18 mouse cellular contexts compared by ENCODE assay signal in the genomic region with DNA sequence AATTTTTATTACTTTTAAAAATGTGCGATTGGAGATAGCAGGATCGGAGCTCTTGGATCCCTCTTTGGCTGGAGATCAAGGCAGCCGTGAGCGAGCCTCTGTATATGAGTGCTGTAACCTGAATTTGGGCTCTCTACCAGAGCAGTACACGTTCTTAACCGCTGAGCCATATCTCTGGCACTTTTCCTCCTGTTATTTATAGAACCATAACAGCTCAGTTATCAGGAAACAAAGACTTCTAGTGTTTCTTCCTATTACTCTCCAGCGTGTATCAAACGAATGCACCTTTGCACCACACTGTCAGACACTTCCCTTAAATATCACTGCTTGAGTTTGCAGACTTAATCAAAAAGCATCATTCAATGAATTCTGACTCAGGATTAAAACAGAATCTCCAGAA. TPM values are rescaled to one million over a fixed set of nuclear protein-coding genes. Genes with fewer than 3 reads are reported as not detected.
DNase-seq lines count a peak whose midpoint lies in the region; ATAC-seq lines count a peak whose summit lies in the region.
"Had no signal": no experiment of that assay in that cellular context is flagged by ENCODE, and none has a peak within 500 bp of the region (broad histone marks: within the 10 kb centered on the region; RNA-seq: fewer than 3 reads in every experiment).

No protein-coding gene starts in this region.

- H3K36me3 ChIP-seq in heart, embryonic 12.5 days: no peaks in the 10 kb centered on the region
- no peaks in the 10 kb centered on the region for H3K36me3 ChIP-seq in forebrain, embryonic 10.5 days (replicated peaks)
- H3K36me3 ChIP-seq: embryonic facial prominence, embryonic 13.5 days; midbrain, embryonic 12.5 days had no signal

- H3K27me3 ChIP-seq in heart, embryonic 12.5 days (replicated peaks): no peaks in the 10 kb centered on the region
- no peaks in the 10 kb centered on the region for H3K27me3 ChIP-seq in forebrain, embryonic 10.5 days (ENCODE audit: poor library complexity, severe bottlenecking)
- H3K27me3 ChIP-seq: embryonic facial prominence, embryonic 13.5 days; midbrain, embryonic 12.5 days had no signal

- no peak overlapping the region for H3K9ac ChIP-seq in heart, embryonic 12.5 days
- H3K9ac ChIP-seq: embryonic facial prominence, embryonic 13.5 days; midbrain, embryonic 12.5 days had no signal

- H3K4me2 ChIP-seq in heart, embryonic 12.5 days: peak overlapping the region; percentile 53
- H3K4me2 ChIP-seq: embryonic facial prominence, embryonic 13.5 days; midbrain, embryonic 12.5 days had no signal

- no peak overlapping the region for H3K4me3 ChIP-seq in heart, embryonic 12.5 days
- H3K4me3 ChIP-seq in forebrain, embryonic 10.5 days: no peak overlapping the region
- H3K4me3 ChIP-seq: embryonic facial prominence, embryonic 13.5 days; hindbrain, embryonic 10.5 days; midbrain, embryonic 12.5 days had no signal

- no peaks in the 10 kb centered on the region for H3K9me3 ChIP-seq in heart, embryonic 12.5 days (replicated peaks)
- H3K9me3 ChIP-seq in forebrain, embryonic 10.5 days: no peaks in the 10 kb centered on the region
- H3K9me3 ChIP-seq: embryonic facial prominence, embryonic 13.5 days; G1E; hindbrain, embryonic 10.5 days; midbrain, embryonic 12.5 days had no signal

- H3K4me1 ChIP-seq in heart, embryonic 12.5 days (replicated peaks): peaks cover 63% of the 10 kb centered on the region
- peaks cover 18% of the 10 kb centered on the region for H3K4me1 ChIP-seq in forebrain, embryonic 10.5 days

- 17% methylated on average over 8 of the region's 8 CpGs for WGBS in heart, embryonic 12.5 days
- 91% methylated on average over 8 of the region's 8 CpGs for WGBS in forebrain, embryonic 10.5 days

- ATAC-seq in heart, embryonic 12.5 days (ENCODE audit: insufficient number of reproducible peaks, low FRiP score): no peak
- ATAC-seq in common myeloid progenitor, adult 5-6 weeks (replicated peaks; ENCODE audit: low read depth, poor library complexity, severe bottlenecking): peak; percentile 79
- peak; percentile 88 for ATAC-seq in megakaryocyte progenitor cell, adult 5-6 weeks (replicated peaks; ENCODE audit: poor library complexity)
- ATAC-seq: CD4-positive, CD25-positive, alpha-beta regulatory T cell, adult 4 months had no signal

- DNase-seq in heart, postnatal 4 days: no peak
- peak; percentile 90 for DNase-seq in MEL-GATA-1-ER (ENCODE audit: extremely low read depth, low read depth)
- DNase-seq in forebrain, embryonic 10.5 days (ENCODE audit: extremely low spot score, low spot score): no peak
- no peak for DNase-seq in layer of hippocampus, postnatal 36 days
- DNase-seq: adrenal gland, adult 2 months; cerebellum, adult 11-12 months; kidney, adult 2 months; kidney, postnatal 14 days; retina, postnatal 1 day had no signal

- peak overlapping the region; percentile 78 for H3K27ac ChIP-seq in heart, embryonic 12.5 days (ENCODE audit: poor library complexity, severe bottlenecking)
- no peak overlapping the region for H3K27ac ChIP-seq in forebrain, embryonic 10.5 days
- H3K27ac ChIP-seq: embryonic facial prominence, embryonic 13.5 days; hindbrain, embryonic 10.5 days; midbrain, embryonic 12.5 days had no signal

RNA-seq across cellular contexts. Expression of a gene that starts 57.2 kb away (rescaled TPM):
- polyA plus RNA-seq in heart, embryonic 12.5 days (2016; fragmentation: Nextera tagmentation; extraction: Ambion mirVana): 0.54 and 0.70 TPM in 2 replicates
- total RNA-seq in heart, postnatal 4 days (2021): under 1 TPM; 0.67 to 0.72 TPM
- total RNA-seq in common myeloid progenitor, adult 5-6 weeks (2017): not detected in 2 replicates
- not detected in 2 replicates for total RNA-seq in megakaryocyte progenitor cell, adult 5-6 weeks (2015)
- total RNA-seq in megakaryocyte progenitor cell, adult 5-6 weeks (2017): not detected in 2 replicates
- polyA plus RNA-seq in forebrain, embryonic 10.5 days (2016; fragmentation: Nextera tagmentation; extraction: Ambion mirVana): 0.44 and 0.58 TPM in 2 replicates
- 1 to 10 TPM; 1.1 to 1.9 TPM for total RNA-seq in layer of hippocampus, postnatal 36 days (2021)
- total RNA-seq: neutrophil, adult 5-6 weeks had no signal
- polyA plus RNA-seq: CD4-positive, CD25-positive, alpha-beta regulatory T cell, adult 4 months; G1E had no signal
